Mouse (Mus musculus): ENCODE measurements around the gene Sh2b3. TPM values are rescaled to one million over a fixed set of nuclear protein-coding genes. Genes with fewer than 3 reads are reported as not detected.

Gene Sh2b3
- polyA plus RNA-seq (2015; fragmentation: Nextera tagmentation; extraction: Ambion mirVana): 8.0 TPM in 2 replicates

GRCm38 (mm10) chr5:121837441-121838340 lies at the start of gene Sh2b3:
Gene Sh2b3, minus strand, starts transcription at chr5:121837646.
- 2% methylated on average over 35 of the region's 35 CpGs for WGBS
- H3K4me1 ChIP-seq (replicated peaks): peaks cover 59% of the 10 kb centered on the region

DNA sequence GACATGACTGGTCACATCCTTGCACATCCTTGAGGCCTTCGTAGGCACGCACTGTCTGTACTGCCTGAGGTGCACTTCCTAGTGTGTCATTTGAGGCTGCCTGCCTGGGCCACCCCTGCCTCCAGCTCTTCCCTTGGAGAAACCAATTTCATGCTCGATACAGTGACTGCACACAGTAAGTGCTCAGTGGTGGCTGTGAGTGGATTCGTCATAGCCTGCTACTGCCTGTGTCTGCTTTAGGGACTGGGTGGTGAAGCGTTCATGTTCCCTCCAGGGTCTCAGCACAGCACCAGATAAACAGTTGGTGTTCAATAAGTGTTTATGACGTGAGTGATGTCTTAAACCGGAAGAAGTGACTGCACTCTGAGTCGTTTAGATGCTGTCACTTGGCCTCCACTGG lies 45.9 kb upstream of the Sh2b3 start:
- ATAC-seq (ENCODE audit: low FRiP score, low read depth): no peak
- peaks cover 4% of the 10 kb centered on the region; the same call in 1 of the 2 replicates for H3K36me3 ChIP-seq
- H3K27me3 ChIP-seq: no peaks in the 10 kb centered on the region
- no peaks in the 10 kb centered on the region for H3K4me1 ChIP-seq (replicated peaks)
- no peak overlapping the region for H3K27ac ChIP-seq (replicated peaks)
- no peaks in the 10 kb centered on the region for H3K9me3 ChIP-seq
- no peak overlapping the region for H3K9ac ChIP-seq
- no peak overlapping the region for H3K4me3 ChIP-seq
- 57% methylated on average over 8 of the region's 8 CpGs for WGBS
- no peak overlapping the region for H3K4me2 ChIP-seq

More at GRCm38 (mm10) chr5:121837441-121838340, at the start of gene Sh2b3:
- Histone ChIP-seq H3K36me3 (no peaks in the 10 kb centered on the region), H3K9me3 (no peaks in the 10 kb centered on the region), H3K4me2 (peak within 1 kb of the TSS; percentile 90), H3K9ac (peak within 1 kb of the TSS; percentile 66), H3K27ac (replicated peaks) (peak within 1 kb of the TSS; percentile 51), H3K4me3 (peak within 1 kb of the TSS; percentile 57), H3K27me3 (peaks cover 32% of the 10 kb centered on the region)
- peak; percentile 19; the same call in 1 of the 2 replicates for ATAC-seq (ENCODE audit: low FRiP score, low read depth)

GRCm38 (mm10) chr5:121879211-121879610 lies 41.8 kb upstream of the Sh2b3 start:
- H3K27me3 ChIP-seq: no peaks in the 10 kb centered on the region
- WGBS: 67% methylated on average over 6 of the region's 6 CpGs
- no peak for ATAC-seq (ENCODE audit: low FRiP score, low read depth)
- no peaks in the 10 kb centered on the region for H3K4me1 ChIP-seq (replicated peaks)
- H3K4me2 ChIP-seq: no peak overlapping the region
- no peak overlapping the region for H3K27ac ChIP-seq (replicated peaks)
- no peak overlapping the region for H3K9ac ChIP-seq
- no peak overlapping the region for H3K4me3 ChIP-seq
- no peaks in the 10 kb centered on the region for H3K9me3 ChIP-seq
- peaks cover 6% of the 10 kb centered on the region; the same call in 1 of the 2 replicates for H3K36me3 ChIP-seq

DNA sequence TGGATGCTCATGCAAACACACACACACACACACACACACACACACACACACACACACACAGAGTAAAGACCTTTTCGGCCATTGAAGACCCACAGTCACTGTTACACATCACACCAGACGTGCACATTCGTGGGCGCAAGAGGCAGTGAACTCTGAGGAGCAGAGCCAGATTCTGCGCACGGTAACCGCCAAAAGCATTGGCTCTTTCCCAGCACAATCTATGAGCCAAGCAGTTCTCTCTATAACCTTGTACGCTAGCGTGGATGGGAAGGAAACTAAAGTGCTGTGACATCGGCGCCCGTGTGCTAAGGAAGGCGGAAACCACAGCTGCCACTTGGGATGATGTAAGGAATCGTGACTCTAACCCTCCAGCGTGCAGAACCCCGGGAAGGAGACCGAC lies 41.3 kb upstream of the Sh2b3 start:
- Histone ChIP-seq H3K4me1 (replicated peaks) (no peaks in the 10 kb centered on the region), H3K4me3 (no peak overlapping the region), H3K9ac (no peak overlapping the region), H3K4me2 (no peak overlapping the region), H3K27me3 (no peaks in the 10 kb centered on the region), H3K36me3 (peaks cover 6% of the 10 kb centered on the region; the same call in 1 of the 2 replicates), H3K9me3 (no peaks in the 10 kb centered on the region), H3K27ac (replicated peaks) (no peak overlapping the region)
- no peak for ATAC-seq (ENCODE audit: low FRiP score, low read depth)
- WGBS: 72% methylated on average over 17 of the region's 17 CpGs

DNA sequence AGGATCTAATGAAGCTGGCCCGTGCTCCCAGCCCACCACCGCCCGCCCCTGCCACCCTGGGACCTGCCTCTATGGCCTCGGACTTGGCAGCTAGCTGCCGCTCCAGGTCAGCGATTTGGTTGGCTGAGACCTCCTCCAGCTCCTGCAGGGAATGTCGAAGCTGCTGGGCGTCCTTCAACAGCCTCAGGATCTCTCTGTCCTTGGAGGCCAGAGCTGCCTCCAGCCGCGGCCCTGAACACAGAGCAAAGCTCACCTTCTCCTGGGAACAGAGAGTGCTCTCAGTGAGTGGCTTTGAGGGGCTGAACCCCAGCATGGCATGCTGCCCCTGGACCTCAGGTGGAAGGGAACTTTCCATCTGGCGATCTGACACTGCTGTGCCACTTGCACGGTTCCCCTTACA lies 39.5 kb upstream of the Sh2b3 start:
- H3K4me1 ChIP-seq (replicated peaks): no peaks in the 10 kb centered on the region
- no peaks in the 10 kb centered on the region for H3K9me3 ChIP-seq
- H3K4me3 ChIP-seq: no peak overlapping the region
- no peak overlapping the region for H3K4me2 ChIP-seq
- no peaks in the 10 kb centered on the region for H3K27me3 ChIP-seq
- no peak for ATAC-seq (ENCODE audit: low FRiP score, low read depth)
- H3K36me3 ChIP-seq: peaks cover 6% of the 10 kb centered on the region; the same call in 1 of the 2 replicates
- H3K27ac ChIP-seq (replicated peaks): no peak overlapping the region
- H3K9ac ChIP-seq: no peak overlapping the region
- WGBS: 82% methylated on average over 12 of the region's 12 CpGs

- 93% methylated on average over 12 of the region's 12 CpGs for WGBS
- H3K9ac ChIP-seq: no peak overlapping the region
- no peak overlapping the region for H3K4me3 ChIP-seq
- no peaks in the 10 kb centered on the region for H3K4me1 ChIP-seq (replicated peaks)
- H3K9me3 ChIP-seq: no peaks in the 10 kb centered on the region
- no peak overlapping the region for H3K4me2 ChIP-seq
- H3K27ac ChIP-seq (replicated peaks): no peak overlapping the region
- peaks cover 6% of the 10 kb centered on the region; the same call in 1 of the 2 replicates for H3K36me3 ChIP-seq
- H3K27me3 ChIP-seq: no peaks in the 10 kb centered on the region
- ATAC-seq (ENCODE audit: low FRiP score, low read depth): no peak
Observed at GRCm38 (mm10) chr5:121875041-121875440, 37.6 kb upstream of the Sh2b3 start.

DNA sequence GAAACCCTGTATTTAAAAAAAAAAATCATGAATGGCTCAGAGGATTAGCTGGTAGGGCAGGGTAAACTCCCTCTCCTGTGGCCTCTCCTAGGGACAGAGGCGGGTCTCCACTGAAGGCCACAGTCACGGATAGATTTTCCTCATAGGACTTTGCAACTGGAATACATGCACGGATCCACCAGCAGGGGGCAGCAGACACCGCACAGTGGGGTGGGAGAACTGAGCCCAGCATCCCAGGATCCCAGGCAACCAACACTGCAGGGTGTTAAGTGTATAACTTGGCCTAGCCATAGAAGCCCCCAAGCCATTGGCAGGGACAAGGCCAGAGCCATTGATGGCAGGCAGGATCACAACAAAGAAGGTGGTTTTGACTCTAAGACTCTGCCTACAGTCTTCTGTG lies 34.7 kb upstream of the Sh2b3 start:
- Histone ChIP-seq H3K9ac (no peak overlapping the region), H3K27ac (replicated peaks) (no peak overlapping the region), H3K27me3 (no peaks in the 10 kb centered on the region), H3K36me3 (peaks cover 7% of the 10 kb centered on the region; the same call in 1 of the 2 replicates), H3K4me1 (replicated peaks) (no peaks in the 10 kb centered on the region), H3K4me3 (no peak overlapping the region), H3K9me3 (no peaks in the 10 kb centered on the region), H3K4me2 (no peak overlapping the region)
- ATAC-seq (ENCODE audit: low FRiP score, low read depth): peak; percentile 70
- 9% methylated on average over 4 of the region's 4 CpGs for WGBS

- peaks cover 7% of the 10 kb centered on the region; the same call in 1 of the 2 replicates for H3K36me3 ChIP-seq
- H3K27me3 ChIP-seq: no peaks in the 10 kb centered on the region
- H3K4me2 ChIP-seq: no peak overlapping the region
- no peak for ATAC-seq (ENCODE audit: low FRiP score, low read depth)
- no peak overlapping the region for H3K27ac ChIP-seq (replicated peaks)
- no peaks in the 10 kb centered on the region for H3K4me1 ChIP-seq (replicated peaks)
- no peak overlapping the region for H3K4me3 ChIP-seq
- H3K9me3 ChIP-seq: no peaks in the 10 kb centered on the region
- no peak overlapping the region for H3K9ac ChIP-seq
- WGBS: 84% methylated on average over 13 of the region's 13 CpGs
Observed at GRCm38 (mm10) chr5:121871515-121872030, 34.1 kb upstream of the Sh2b3 start.

DNA sequence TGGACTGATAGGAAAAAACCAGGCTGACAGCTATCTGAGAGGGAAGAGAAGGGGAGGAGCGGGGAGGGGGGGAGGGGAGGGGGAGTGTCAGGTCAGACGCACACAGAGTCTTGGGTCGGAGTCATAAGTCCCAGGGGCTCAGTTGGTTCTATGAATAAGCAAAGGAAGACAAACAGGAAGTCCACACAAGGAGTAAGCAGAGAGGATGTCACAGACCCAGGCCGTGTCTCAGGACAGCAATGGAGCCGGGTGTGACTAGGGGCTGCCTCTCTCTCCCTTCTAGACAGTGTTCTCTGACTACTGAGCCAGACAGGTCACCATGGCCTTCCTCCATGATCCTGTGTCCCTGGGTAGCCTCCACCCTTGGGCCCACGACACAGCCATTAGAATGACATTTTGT lies 33.4 kb upstream of the Sh2b3 start:
- H3K27ac ChIP-seq (replicated peaks): no peak overlapping the region
- H3K9me3 ChIP-seq: no peaks in the 10 kb centered on the region
- no peak overlapping the region for H3K9ac ChIP-seq
- no peak overlapping the region for H3K4me3 ChIP-seq
- ATAC-seq (ENCODE audit: low FRiP score, low read depth): no peak
- H3K36me3 ChIP-seq: peaks cover 5% of the 10 kb centered on the region; the same call in 1 of the 2 replicates
- no peaks in the 10 kb centered on the region for H3K27me3 ChIP-seq
- H3K4me2 ChIP-seq: no peak overlapping the region
- 75% methylated on average over 6 of the region's 6 CpGs for WGBS
- H3K4me1 ChIP-seq (replicated peaks): no peaks in the 10 kb centered on the region

DNA sequence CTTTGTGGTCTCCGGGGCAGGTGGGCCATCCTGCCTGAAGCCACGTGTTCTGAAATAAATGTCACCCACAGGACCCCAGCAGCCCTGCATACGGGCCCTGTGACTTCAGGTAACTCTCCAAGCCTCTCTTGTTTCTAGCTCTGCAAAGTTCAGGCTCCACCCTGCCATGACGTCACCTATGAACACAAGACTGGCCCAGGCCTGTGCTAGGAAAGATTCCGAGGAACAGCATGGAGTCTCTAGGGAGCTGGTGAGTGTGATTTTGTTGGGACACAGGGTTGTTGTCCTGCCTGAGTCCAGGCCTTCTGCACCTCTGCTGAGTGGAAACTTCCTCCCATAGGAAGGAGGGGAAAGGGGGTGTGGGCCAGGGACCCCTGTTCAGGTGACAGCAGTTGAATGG lies 30.5 kb upstream of the Sh2b3 start:
- no peak for ATAC-seq (ENCODE audit: low FRiP score, low read depth)
- H3K4me3 ChIP-seq: no peak overlapping the region
- 74% methylated on average over 5 of the region's 5 CpGs for WGBS
- no peaks in the 10 kb centered on the region for H3K4me1 ChIP-seq (replicated peaks)
- no peak overlapping the region for H3K4me2 ChIP-seq
- H3K9me3 ChIP-seq: no peaks in the 10 kb centered on the region
- H3K36me3 ChIP-seq: peaks cover 5% of the 10 kb centered on the region; the same call in 1 of the 2 replicates
- no peak overlapping the region for H3K27ac ChIP-seq (replicated peaks)
- H3K27me3 ChIP-seq: no peaks in the 10 kb centered on the region
- H3K9ac ChIP-seq: no peak overlapping the region

- no peaks in the 10 kb centered on the region for H3K27me3 ChIP-seq
- 18% methylated on average over 6 of the region's 11 CpGs for WGBS
- no peaks in the 10 kb centered on the region for H3K4me1 ChIP-seq (replicated peaks)
- no peaks in the 10 kb centered on the region for H3K9me3 ChIP-seq
- no peak overlapping the region for H3K4me3 ChIP-seq
- H3K4me2 ChIP-seq: no peak overlapping the region
- H3K27ac ChIP-seq (replicated peaks): no peak overlapping the region
- no peak for ATAC-seq (ENCODE audit: low FRiP score, low read depth)
- peaks cover 19% of the 10 kb centered on the region for H3K36me3 ChIP-seq
- no peak overlapping the region for H3K9ac ChIP-seq
Observed at GRCm38 (mm10) chr5:121864330-121864729, 26.9 kb upstream of the Sh2b3 start.

GRCm38 (mm10) chr5:121861964-121862363 lies 24.5 kb upstream of the Sh2b3 start:
- ATAC-seq (ENCODE audit: low FRiP score, low read depth): no peak
- H3K36me3 ChIP-seq: peaks cover 14% of the 10 kb centered on the region
- no peaks in the 10 kb centered on the region for H3K27me3 ChIP-seq
- H3K9me3 ChIP-seq: no peaks in the 10 kb centered on the region
- H3K4me2 ChIP-seq: no peak overlapping the region
- no peak overlapping the region for H3K9ac ChIP-seq
- no peaks in the 10 kb centered on the region for H3K4me1 ChIP-seq (replicated peaks)
- 58% methylated on average over 5 of the region's 5 CpGs for WGBS
- H3K27ac ChIP-seq (replicated peaks): no peak overlapping the region
- H3K4me3 ChIP-seq: no peak overlapping the region
